Mouse (Mus musculus) intestine, embryonic 14.5 days (tissue): Measurements from ENCODE around the gene Gdpd3. TPM values are rescaled to one million over a fixed set of nuclear protein-coding genes. Genes with fewer than 3 reads are reported as not detected.

Experiments used
- ATAC-seq: fragments of 200-750 bp; cut with Nextera tagmentation; replicated peaks from 2 replicates; pipeline ENCODE4 v1.8.0; 2017; ENCODE audit warnings: low read depth, moderate number of reproducible peaks, moderate TSS enrichment, moderate library complexity; ENCODE audit not compliant: low FRiP score, low TSS enrichment
- DNase-seq: peaks from one replicate; pipeline ENCODE4 v3.0.0-alpha.2; 2018; ENCODE audit warnings: low spot score
- H3K27ac ChIP-seq: fragments of 300-500 bp; sonication (generic); 2 replicates; pipeline ENCODE4 v1.5.1; 2014; ENCODE audit warnings: low read depth, mild to moderate bottlenecking, control low read depth
- H3K27me3 ChIP-seq: fragments of 300-500 bp; sonication (generic); replicated peaks from 2 replicates; pipeline ENCODE4 v1.6.1; 2014; ENCODE audit warnings: low read length, control low read depth; ENCODE audit not compliant: control insufficient read depth, insufficient read depth
- H3K36me3 ChIP-seq: fragments of 300-500 bp; sonication (generic); 2 replicates; pipeline ENCODE4 v1.6.1; 2014; ENCODE audit warnings: low read length, control low read depth; ENCODE audit not compliant: control insufficient read depth, insufficient read depth
- H3K4me1 ChIP-seq: fragments of 300-500 bp; sonication (generic); replicated peaks from 2 replicates; pipeline ENCODE4 v1.6.1; 2014; ENCODE audit warnings: low read length, control low read depth, mixed read lengths; ENCODE audit not compliant: control insufficient read depth, insufficient read depth
- H3K4me2 ChIP-seq: fragments of 300-500 bp; sonication (generic); 2 replicates; pipeline ENCODE4 v1.6.1; 2014; ENCODE audit warnings: low read length
- H3K4me3 ChIP-seq: fragments of 300-500 bp; sonication (generic); 2 replicates; pipeline ENCODE4 v1.5.1; 2014; ENCODE audit warnings: low read depth, low read length, control low read depth, mixed read lengths
- H3K9ac ChIP-seq: fragments of 300-500 bp; sonication (generic); 2 replicates; pipeline ENCODE4 v1.6.1; 2014; ENCODE audit warnings: mild to moderate bottlenecking, low read length
- H3K9me3 ChIP-seq: fragments of 300-500 bp; sonication (generic); 2 replicates; pipeline ENCODE4 v1.6.1; 2016; ENCODE audit warnings: low read length, control low read depth; ENCODE audit not compliant: control insufficient read depth
- WGBS: fragments of 180-500 bp; shearing (Covaris S2); extraction: QIAGEN DNeasy Blood & Tissue Kit; methylation state at CpG from one replicate; pipeline ENCODE4 v1.1.7; 2014; 5-methylcytosine and 5-hydroxymethylcytosine counted together
- polyA plus RNA-seq: library from polyadenylated mRNA; unstranded; fragments of >200 nt; fragmentation: Nextera tagmentation; extraction: Ambion mirVana; gene quantifications from 2 replicates; pipeline ENCODE4 v1.2.1, GENCODE M21; 2014

The Gdpd3 gene
- polyA plus RNA-seq, 1 experiment from 2014 or later = 3.9 TPM

DNA sequence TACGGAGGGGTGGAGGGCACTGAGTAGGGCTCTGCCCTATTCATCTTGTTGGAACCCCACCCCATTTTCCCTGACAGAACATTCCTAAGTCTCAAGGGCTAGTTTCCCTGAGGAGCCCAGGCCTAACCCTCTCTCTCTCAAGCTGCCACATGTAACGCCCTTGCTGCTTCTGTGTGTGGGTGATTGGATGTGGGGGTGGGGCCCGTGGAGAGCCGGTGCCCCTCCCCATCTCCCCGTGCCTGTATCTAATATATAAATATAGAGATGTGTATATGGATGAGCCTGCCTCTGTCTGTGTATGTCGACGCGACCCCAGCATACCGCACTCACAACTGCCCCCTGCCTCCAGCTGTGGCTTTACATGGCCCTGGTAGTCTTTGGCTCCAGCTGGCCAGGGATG, 594 bp upstream of the Gdpd3 start:
- Histone ChIP-seq H3K27ac (no peak overlapping the region), H3K4me2 (no peak overlapping the region), H3K36me3 (peaks cover 84% of the 10 kb centered on the region), H3K9ac (no peak overlapping the region), H3K4me3 (no peak overlapping the region), H3K9me3 (no peaks in the 10 kb centered on the region), H3K4me1 (peaks cover 23% of the 10 kb centered on the region), H3K27me3 (no peaks in the 10 kb centered on the region)
- 75% methylated on average over 9 of the region's 9 CpGs for WGBS
- ATAC-seq (no peak), DNase-seq (no peak)

DNA sequence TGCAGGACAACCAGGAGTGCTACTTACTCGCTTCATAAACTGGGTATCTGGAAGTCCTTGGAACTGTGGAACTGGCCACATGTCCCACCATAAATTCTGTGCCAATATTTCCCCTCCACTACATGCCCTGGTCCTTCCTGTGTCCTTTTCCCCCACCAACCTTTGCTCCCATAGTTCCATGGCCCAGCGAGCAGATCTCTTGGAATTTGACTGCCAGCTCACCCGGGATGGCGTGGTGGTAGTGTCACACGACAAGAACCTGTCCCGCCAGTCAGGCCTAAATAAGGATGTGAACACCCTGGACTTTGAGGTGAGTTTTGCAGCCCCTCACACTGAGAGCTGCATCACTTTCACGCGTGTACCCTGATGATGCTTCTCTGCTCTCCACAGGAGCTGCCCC, 867 bp downstream of the Gdpd3 start:
- peaks cover 92% of the 10 kb centered on the region for H3K36me3 ChIP-seq
- no peaks in the 10 kb centered on the region for H3K27me3 ChIP-seq
- WGBS = 97% methylated on average over 8 of the region's 8 CpGs
- H3K4me2 ChIP-seq = no peak overlapping the region
- H3K4me3 ChIP-seq = no peak overlapping the region
- no peak overlapping the region for H3K9ac ChIP-seq
- peaks cover 8% of the 10 kb centered on the region for H3K4me1 ChIP-seq
- no peak for ATAC-seq
- DNase-seq = no peak
- H3K9me3 ChIP-seq = no peaks in the 10 kb centered on the region
- no peak overlapping the region for H3K27ac ChIP-seq

DNA sequence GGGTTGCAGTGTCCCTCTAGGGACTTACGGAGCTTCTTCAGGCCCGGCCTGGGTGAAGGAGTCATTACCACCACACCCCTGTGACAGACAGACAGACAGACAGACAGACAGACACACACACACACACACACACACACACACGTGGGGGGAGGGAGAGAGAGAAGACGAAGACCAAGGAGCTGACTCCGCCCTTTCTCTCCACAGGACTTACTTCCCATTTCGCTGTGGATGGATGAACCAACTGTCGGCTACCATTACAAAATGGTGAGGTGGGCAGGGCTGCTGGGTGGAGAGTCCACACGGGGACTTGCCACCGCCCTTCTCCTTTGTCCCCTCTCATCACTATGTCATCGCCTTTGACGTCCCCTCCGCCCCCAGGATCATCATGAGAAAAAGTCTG, 4.7 kb downstream of the Gdpd3 start:
- no peak overlapping the region for H3K4me2 ChIP-seq
- H3K27me3 ChIP-seq = no peaks in the 10 kb centered on the region
- H3K9ac ChIP-seq = no peak overlapping the region
- H3K36me3 ChIP-seq = peaks cover 73% of the 10 kb centered on the region
- H3K9me3 ChIP-seq = no peaks in the 10 kb centered on the region
- ATAC-seq (no peak), DNase-seq (no peak)
- H3K4me1 ChIP-seq = peaks cover 5% of the 10 kb centered on the region
- no peak overlapping the region for H3K27ac ChIP-seq
- no peak overlapping the region for H3K4me3 ChIP-seq
- 76% methylated on average over 12 of the region's 12 CpGs for WGBS

GRCm38 (mm10) chr7:126773351-126773750, 7.2 kb downstream of the Gdpd3 start:
- no peak for ATAC-seq
- no peak overlapping the region for H3K4me2 ChIP-seq
- H3K27ac ChIP-seq = no peak overlapping the region
- H3K9ac ChIP-seq = no peak overlapping the region
- H3K36me3 ChIP-seq = peaks cover 52% of the 10 kb centered on the region
- no peaks in the 10 kb centered on the region for H3K9me3 ChIP-seq
- no peak for DNase-seq
- peaks cover 20% of the 10 kb centered on the region for H3K4me1 ChIP-seq
- H3K4me3 ChIP-seq = no peak overlapping the region
- H3K27me3 ChIP-seq = no peaks in the 10 kb centered on the region
- 76% methylated on average over 2 of the region's 2 CpGs for WGBS

DNA sequence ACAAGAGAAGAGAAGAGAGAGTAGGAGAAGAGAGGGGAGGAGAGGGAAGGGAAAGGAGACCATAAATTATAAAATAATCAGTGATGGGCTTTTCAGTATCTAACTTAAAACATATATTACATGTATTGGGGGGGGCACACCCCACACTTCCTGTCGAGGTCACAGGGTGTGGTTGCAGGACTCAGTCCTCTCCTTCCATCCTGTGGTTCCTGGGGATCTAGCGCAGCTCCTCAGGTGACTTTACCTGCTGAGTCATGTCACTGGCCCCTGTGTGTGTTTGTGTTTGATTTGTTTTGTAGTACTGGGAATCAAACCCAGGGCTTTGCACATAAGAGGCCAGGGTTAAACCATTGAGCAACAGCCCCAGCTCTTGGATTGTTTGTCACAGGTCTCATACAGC, 8.3 kb downstream of the Gdpd3 start:
- no peak overlapping the region for H3K27ac ChIP-seq
- no peak overlapping the region for H3K9ac ChIP-seq
- ATAC-seq (no peak), DNase-seq (no peak)
- H3K27me3 ChIP-seq = no peaks in the 10 kb centered on the region
- peaks cover 46% of the 10 kb centered on the region for H3K36me3 ChIP-seq
- peaks cover 22% of the 10 kb centered on the region for H3K4me1 ChIP-seq
- no peak overlapping the region for H3K4me3 ChIP-seq
- no peak overlapping the region for H3K4me2 ChIP-seq
- WGBS = 77% methylated on average over 2 of the region's 2 CpGs
- H3K9me3 ChIP-seq = no peaks in the 10 kb centered on the region

- DNase-seq (no peak), ATAC-seq (no peak)
- H3K27me3 ChIP-seq = no peaks in the 10 kb centered on the region
- H3K9ac ChIP-seq = 0 out of 2 replicates have a peak overlapping the region, but pooled peaks have one; percentile 77
- H3K9me3 ChIP-seq = no peaks in the 10 kb centered on the region
- peaks cover 31% of the 10 kb centered on the region for H3K4me1 ChIP-seq
- peak overlapping the region; percentile 90 for H3K4me2 ChIP-seq
- H3K4me3 ChIP-seq = no peak overlapping the region
- peaks cover 36% of the 10 kb centered on the region for H3K36me3 ChIP-seq
- H3K27ac ChIP-seq = peak overlapping the region; percentile 93
- 79% methylated on average over 10 of the region's 10 CpGs for WGBS
Measured at GRCm38 (mm10) chr7:126775185-126775977, 9.2 kb downstream of the Gdpd3 start.

GRCm38 (mm10) chr7:126775978-126776234, 9.8 kb downstream of the Gdpd3 start:
- peak overlapping the region; percentile 77; the same call in 1 of the 2 replicates for H3K9ac ChIP-seq
- DNase-seq (no peak), ATAC-seq (no peak)
- no peaks in the 10 kb centered on the region for H3K9me3 ChIP-seq
- no peaks in the 10 kb centered on the region for H3K27me3 ChIP-seq
- H3K4me1 ChIP-seq = peaks cover 33% of the 10 kb centered on the region
- WGBS = 44% methylated on average over 3 of the region's 3 CpGs
- H3K27ac ChIP-seq = peak overlapping the region; percentile 93
- H3K4me2 ChIP-seq = peak overlapping the region; percentile 90
- H3K36me3 ChIP-seq = peaks cover 31% of the 10 kb centered on the region
- peak overlapping the region; percentile 60 for H3K4me3 ChIP-seq

- no peaks in the 10 kb centered on the region for H3K27me3 ChIP-seq
- 1% methylated on average over 33 of the region's 37 CpGs for WGBS
- DNase-seq (peak; percentile 90), ATAC-seq (peak; percentile 87)
- peak within 1 kb of the TSS; percentile 93 for H3K27ac ChIP-seq
- H3K4me3 ChIP-seq = peak within 1 kb of the TSS; percentile 60
- peak within 1 kb of the TSS; percentile 90 for H3K4me2 ChIP-seq
- H3K9me3 ChIP-seq = no peaks in the 10 kb centered on the region
- peaks cover 40% of the 10 kb centered on the region for H3K4me1 ChIP-seq
- peak within 1 kb of the TSS; percentile 77 for H3K9ac ChIP-seq
- peaks cover 24% of the 10 kb centered on the region for H3K36me3 ChIP-seq
Measured at GRCm38 (mm10) chr7:126776598-126777057, 10.5 kb downstream of the Gdpd3 start, which contains the start of gene Ypel3. Gene Ypel3, plus strand, starts transcription at chr7:126776955.

DNA sequence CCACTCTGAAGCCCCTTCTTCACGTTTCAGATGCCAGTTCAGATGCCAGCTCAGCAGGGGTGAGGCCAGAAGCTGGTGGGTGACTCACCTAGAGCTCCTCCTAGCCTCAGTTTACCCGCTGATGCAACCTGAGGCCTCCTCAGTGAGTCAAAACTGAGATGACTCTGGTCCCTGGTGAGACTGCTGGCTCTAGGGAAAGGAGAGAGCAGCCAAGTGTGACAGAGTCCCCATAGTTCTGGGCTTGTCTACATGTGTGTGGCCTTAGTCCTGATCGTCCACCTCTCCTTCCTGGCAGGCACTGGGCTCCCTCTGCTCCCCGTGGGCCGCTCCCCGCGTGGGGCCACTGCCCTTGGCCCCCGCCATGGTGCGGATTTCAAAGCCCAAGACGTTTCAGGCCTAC, 11.3 kb downstream of the Gdpd3 start:
- Histone ChIP-seq H3K36me3 (peaks cover 16% of the 10 kb centered on the region), H3K9me3 (no peaks in the 10 kb centered on the region), H3K9ac (peak overlapping the region; percentile 77), H3K4me1 (peaks cover 40% of the 10 kb centered on the region), H3K27me3 (no peaks in the 10 kb centered on the region), H3K4me2 (peak overlapping the region; percentile 90), H3K27ac (0 out of 2 replicates have a peak overlapping the region, but pooled peaks have one; percentile 22), H3K4me3 (peak overlapping the region; percentile 60)
- ATAC-seq (no peak), DNase-seq (no peak)
- WGBS = 50% methylated on average over 6 of the region's 10 CpGs
